Mouse (Mus musculus) MEL (cell line): ENCODE data around the gene Gnas. TPM values are rescaled to one million over a fixed set of nuclear protein-coding genes. Genes with fewer than 3 reads are reported as not detected.

Experiments used
- DNase-seq: peaks from one replicate; pipeline ENCODE4 v3.0.0; 2011; ENCODE audit warnings: low read depth, low spot score
- H3K27ac ChIP-seq: 2 replicates; pipeline ENCODE4 v1.5.1; 2012; ENCODE audit warnings: low read depth, mild to moderate bottlenecking, control low read depth, low read length, moderate library complexity; ENCODE audit not compliant: control insufficient read depth
- H3K27me3 ChIP-seq, 2 experiments: fragments of 150-350 bp in 1 of 2; sonication (generic) in 1 of 2; 2 replicates each; pipeline ENCODE4 v1.6.1; 2012; ENCODE audit warnings: low read length in 2 of 2, mild to moderate bottlenecking in 2 of 2, improper control_type of control experiment in 1 of 2, moderate library complexity in 1 of 2; ENCODE audit not compliant: insufficient read depth in 2 of 2, control insufficient read depth in 1 of 2
- H3K36me3 ChIP-seq, 2 experiments: 2 replicates each; pipeline ENCODE4 v1.6.1; 2012 to 2014; ENCODE audit warnings: low read length in 2 of 2, improper control_type of control experiment in 1 of 2, inconsistent platforms in 1 of 2, mild to moderate bottlenecking in 1 of 2; ENCODE audit not compliant: insufficient read depth in 2 of 2, control insufficient read depth in 1 of 2
- H3K4me1 ChIP-seq, 2 experiments: fragments of 150-350 bp in 1 of 2; sonication (generic) in 1 of 2; 2 replicates each; pipeline ENCODE4 v1.6.1; 2012; ENCODE audit warnings: low read length in 2 of 2, improper control_type of control experiment in 1 of 2, mild to moderate bottlenecking in 1 of 2; ENCODE audit not compliant: insufficient read depth in 2 of 2, control insufficient read depth in 1 of 2
- H3K4me3 ChIP-seq, 2 experiments: fragments of 150-350 bp in 1 of 2; sonication (generic) in 1 of 2; 2 replicates each; pipeline ENCODE4 v1.5.1; 2012; ENCODE audit warnings: low read depth in 2 of 2, low read length in 2 of 2, mild to moderate bottlenecking in 2 of 2, moderate library complexity in 2 of 2, control low read depth in 1 of 2, improper control_type of control experiment in 1 of 2; ENCODE audit not compliant: control insufficient read depth in 1 of 2, insufficient read depth in 1 of 2
- H3K79me2 ChIP-seq: 2 replicates; pipeline ENCODE4 v1.6.1; 2012; ENCODE audit warnings: mild to moderate bottlenecking, low read length, moderate library complexity; ENCODE audit not compliant: control insufficient read depth, poor library complexity, insufficient read depth
- H3K9ac ChIP-seq: 2 replicates; pipeline ENCODE4 v1.6.1; 2012; ENCODE audit warnings: low read depth, mild to moderate bottlenecking, control low read depth, low read length, moderate library complexity; ENCODE audit not compliant: control insufficient read depth, poor library complexity, severe bottlenecking
- H3K9me3 ChIP-seq: fragments of 150-350 bp; sonication (generic); replicated peaks from 2 replicates; pipeline ENCODE4 v1.6.1; 2012; ENCODE audit warnings: mild to moderate bottlenecking, low read length, improper control_type of control experiment, moderate library complexity; ENCODE audit not compliant: insufficient read depth
- BHLHE40 ChIP-seq: IDR thresholded peaks from 2 replicates; pipeline ENCODE4 v1.6.1; 2012; ENCODE audit warnings: low read depth, mild to moderate bottlenecking, inconsistent platforms, low read length, improper control_type of control experiment, borderline replicate concordance
- CHD1 ChIP-seq: IDR thresholded peaks from 2 replicates; pipeline ENCODE4 v1.6.1; 2012; ENCODE audit warnings: low read depth, mild to moderate bottlenecking, inconsistent platforms, low read length, improper control_type of control experiment
- CTCF ChIP-seq, 3 experiments: IDR thresholded peaks in 2 of 3; conservative IDR thresholded peaks in 1 of 3; 2 replicates each; pipeline ENCODE4 v1.5.1; 2011 to 2012; ENCODE audit warnings: low read length in 3 of 3, low read depth in 2 of 3, mild to moderate bottlenecking in 2 of 3, improper control_type of control experiment in 1 of 3, inconsistent platforms in 1 of 3, mixed read lengths in 1 of 3, moderate library complexity in 1 of 3; ENCODE audit not compliant: control insufficient read depth in 1 of 3, insufficient read depth in 1 of 3, poor library complexity in 1 of 3, severe bottlenecking in 1 of 3
- ETS1 ChIP-seq: IDR thresholded peaks from 2 replicates; pipeline ENCODE4 v1.6.1; 2012; ENCODE audit warnings: low read depth, mild to moderate bottlenecking, inconsistent platforms, low read length, improper control_type of control experiment, moderate library complexity
- GABPA ChIP-seq: IDR thresholded peaks from 2 replicates; pipeline ENCODE4 v1.6.1; 2012; ENCODE audit warnings: low read depth, mild to moderate bottlenecking, inconsistent platforms, low read length, improper control_type of control experiment, moderate library complexity
- GATA1 ChIP-seq: IDR thresholded peaks from 2 replicates; pipeline ENCODE4 v1.6.1; 2011; ENCODE audit warnings: low read depth, low read length, improper control_type of control experiment
- HCFC1 ChIP-seq: IDR thresholded peaks from 2 replicates; pipeline ENCODE4 v1.6.1; 2012; ENCODE audit warnings: low read depth, mild to moderate bottlenecking, inconsistent platforms, low read length, improper control_type of control experiment, moderate library complexity
- MAX ChIP-seq: IDR thresholded peaks from 2 replicates; pipeline ENCODE4 v1.6.1; 2011; ENCODE audit warnings: low read length, improper control_type of control experiment
- MYC ChIP-seq: IDR thresholded peaks from 2 replicates; pipeline ENCODE4 v1.6.1; 2011; ENCODE audit warnings: low read depth, mild to moderate bottlenecking, low read length, improper control_type of control experiment, moderate library complexity
- NELFE ChIP-seq: IDR thresholded peaks from 2 replicates; pipeline ENCODE4 v1.6.1; 2011; ENCODE audit warnings: low read depth, low read length, improper control_type of control experiment
- POLR2A ChIP-seq, 2 experiments: IDR thresholded peaks; 2 replicates each; pipeline ENCODE4 v1.6.1; 2011 to 2012; ENCODE audit warnings: low read length in 2 of 2, mild to moderate bottlenecking in 2 of 2, control low read depth in 1 of 2, improper control_type of control experiment in 1 of 2, low read depth in 1 of 2, moderate library complexity in 1 of 2; ENCODE audit not compliant: control insufficient read depth in 1 of 2, insufficient read depth in 1 of 2, poor library complexity in 1 of 2
- POLR2AphosphoS2 ChIP-seq: IDR thresholded peaks from 2 replicates; pipeline ENCODE4 v1.6.1; 2011; ENCODE audit warnings: low read length, improper control_type of control experiment
- POLR2AphosphoS5 ChIP-seq: IDR thresholded peaks from 2 replicates; pipeline ENCODE4 v1.6.1; 2012; ENCODE audit warnings: low read depth, borderline replicate concordance, mild to moderate bottlenecking, inconsistent platforms, low read length, moderate library complexity, mixed read lengths
- RCOR1 ChIP-seq: IDR thresholded peaks from 2 replicates; pipeline ENCODE4 v1.6.1; 2012; ENCODE audit warnings: low read depth, mild to moderate bottlenecking, inconsistent platforms, low read length, improper control_type of control experiment
- SIN3A ChIP-seq: IDR thresholded peaks from 2 replicates; pipeline ENCODE4 v1.6.1; 2012; ENCODE audit warnings: low read length, improper control_type of control experiment, inconsistent platforms
- SMC3 ChIP-seq: IDR thresholded peaks from 2 replicates; pipeline ENCODE4 v1.6.1; 2011; ENCODE audit warnings: low read depth, low read length, improper control_type of control experiment
- TAL1 ChIP-seq: IDR thresholded peaks from 2 replicates; pipeline ENCODE4 v1.6.1; 2012; ENCODE audit warnings: mild to moderate bottlenecking, inconsistent platforms, low read length, moderate library complexity, mixed read lengths
- TBP ChIP-seq: IDR thresholded peaks from 2 replicates; pipeline ENCODE4 v1.8.0; 2011; ENCODE audit warnings: low read depth, low read length, improper control_type of control experiment
- TCF12 ChIP-seq: IDR thresholded peaks from 2 replicates; pipeline ENCODE4 v1.6.1; 2014; ENCODE audit warnings: low read depth, mild to moderate bottlenecking, inconsistent platforms, low read length, improper control_type of control experiment, moderate library complexity
- UBTF ChIP-seq: IDR thresholded peaks from 2 replicates; pipeline ENCODE4 v1.6.1; 2012; ENCODE audit warnings: low read depth, mild to moderate bottlenecking, inconsistent platforms, low read length, improper control_type of control experiment, moderate library complexity, borderline replicate concordance; ENCODE audit not compliant: insufficient read depth
- USF2 ChIP-seq, 2 experiments: IDR thresholded peaks; 2 replicates each; pipeline ENCODE4 v1.6.1; 2011 to 2012; ENCODE audit warnings: improper control_type of control experiment in 2 of 2, low read length in 2 of 2, borderline replicate concordance in 1 of 2, inconsistent platforms in 1 of 2, low read depth in 1 of 2, mild to moderate bottlenecking in 1 of 2; ENCODE audit not compliant: insufficient read depth in 1 of 2
- ZC3H11A ChIP-seq: IDR thresholded peaks from 2 replicates; pipeline ENCODE4 v1.6.1; 2012; ENCODE audit warnings: low read depth, mild to moderate bottlenecking, inconsistent platforms, low read length, improper control_type of control experiment
- ZMIZ1 ChIP-seq: IDR thresholded peaks from 2 replicates; pipeline ENCODE4 v1.6.1; 2012; ENCODE audit warnings: low read depth, mild to moderate bottlenecking, inconsistent platforms, low read length, improper control_type of control experiment, moderate library complexity
- ZNF384 ChIP-seq: IDR thresholded peaks from 2 replicates; pipeline ENCODE4 v1.6.1; 2012; ENCODE audit warnings: low read depth, mild to moderate bottlenecking, inconsistent platforms, low read length, improper control_type of control experiment
- polyA plus RNA-seq, 2 experiments: library from polyadenylated mRNA; stranded (reverse) in 1 of 2; unstranded in 1 of 2; fragments of >175 nt in 1 of 2; fragments of >200 nt in 1 of 2; gene quantifications; 2 replicates each; pipeline versions ENCODE4 v1.2.1 to v1.2.4; 2012; ENCODE audit warnings: low replicate concordance in 2 of 2, low read depth in 1 of 2; ENCODE audit not compliant: insufficient read length in 2 of 2, insufficient read depth in 1 of 2, missing spikeins in 1 of 2
- total RNA-seq: library from RNA; depleted of rRNA; stranded (reverse); fragments of 300-350 nt; gene quantifications from 2 replicates; pipeline ENCODE4 v1.2.3, GENCODE M21; 2012

Gnas gene
- total and polyA plus RNA-seq, 3 experiments: 273 to 447 (median 383) TPM

GRCm38 (mm10) chr2:174260908-174261800 is 23.0 kb upstream of the Gnas start:
- H3K9me3 ChIP-seq: no peaks in the 10 kb centered on the region
- no peak for TF ChIP-seq TCF12
- TF ChIP-seq ETS1: no peak
- no peak for TF ChIP-seq CHD1
- no peak for TF ChIP-seq POLR2A (IDR thresholded peaks at IDR 0.05; ENCODE audit: control insufficient read depth in 1 of 2, insufficient read depth in 1 of 2, low read depth in 1 of 2, low read length in 2 of 2, poor library complexity in 1 of 2)
- TF ChIP-seq GABPA: no peak
- no peak for TF ChIP-seq UBTF
- TF ChIP-seq HCFC1: no peak
- no peak for TF ChIP-seq BHLHE40
- H3K4me1 ChIP-seq: no peaks in the 10 kb centered on the region
- DNase-seq: no peak
- no peaks in the 10 kb centered on the region for H3K79me2 ChIP-seq
- no peak overlapping the region for H3K4me3 ChIP-seq
- H3K27ac ChIP-seq: no peak overlapping the region
- no peaks in the 10 kb centered on the region for H3K27me3 ChIP-seq
- no peaks in the 10 kb centered on the region for H3K36me3 ChIP-seq
- H3K9ac ChIP-seq: no peak overlapping the region

GRCm38 (mm10) chr2:174261801-174262200 is 22.3 kb upstream of the Gnas start:
- Histone ChIP-seq H3K9me3 (no peaks in the 10 kb centered on the region), H3K9ac (no peak overlapping the region), H3K27me3 (no peaks in the 10 kb centered on the region), H3K4me3 (no peak overlapping the region), H3K79me2 (no peaks in the 10 kb centered on the region), H3K36me3 (no peaks in the 10 kb centered on the region), H3K4me1 (no peaks in the 10 kb centered on the region), H3K27ac (no peak overlapping the region)
- DNase-seq: no peak
- TF ChIP-seq POLR2AphosphoS2 (no peak), USF2 (IDR thresholded peaks at IDR 0.05; ENCODE audit: borderline replicate concordance in 1 of 2, insufficient read depth in 1 of 2, low read depth in 1 of 2, low read length in 2 of 2) (no peak), SMC3 (no peak), CTCF (IDR thresholded peaks at IDR 0.05 in 2 of 3, conservative IDR thresholded peaks at IDR 0.05 in 1 of 3; ENCODE audit: control insufficient read depth in 1 of 3, insufficient read depth in 1 of 3, low read depth in 2 of 3, low read length in 3 of 3, poor library complexity in 1 of 3, severe bottlenecking in 1 of 3) (no peak), CHD1 (no peak)

- no peak overlapping the region for H3K4me3 ChIP-seq
- H3K36me3 ChIP-seq: no peaks in the 10 kb centered on the region
- H3K9ac ChIP-seq: no peak overlapping the region
- no peaks in the 10 kb centered on the region for H3K79me2 ChIP-seq
- H3K9me3 ChIP-seq: no peaks in the 10 kb centered on the region
- no peaks in the 10 kb centered on the region for H3K4me1 ChIP-seq
- no peaks in the 10 kb centered on the region for H3K27me3 ChIP-seq
- no peak for DNase-seq
- H3K27ac ChIP-seq: no peak overlapping the region
- TF ChIP-seq NELFE (no peak), ZC3H11A (no peak), TBP (no peak), POLR2AphosphoS2 (no peak), MAX (no peak), ZMIZ1 (no peak), TCF12 (no peak), SIN3A (no peak), ETS1 (no peak), ZNF384 (no peak), GATA1 (no peak), UBTF (no peak), MYC (no peak), TAL1 (no peak), GABPA (no peak), RCOR1 (no peak), POLR2AphosphoS5 (no peak)
Measured at GRCm38 (mm10) chr2:174263110-174263815, 20.9 kb upstream of the Gnas start.
